Mouse (Mus musculus) bone marrow, adult 2 months (tissue): Measurements from ENCODE around the gene Ackr3.

ENCODE experiments used
- CTCF ChIP-seq: fragments of 200-500 bp; IDR thresholded peaks from 2 replicates; pipeline ENCODE4 v1.5.1; 2011; ENCODE audit warnings: low read length, control low read depth; ENCODE audit not compliant: control insufficient read depth, insufficient read depth
- POLR2A ChIP-seq: fragments of 200-500 bp; IDR thresholded peaks from 2 replicates; pipeline ENCODE4 v1.6.1; 2011; ENCODE audit warnings: low read depth, mild to moderate bottlenecking, control low read depth, low read length, borderline replicate concordance; ENCODE audit not compliant: control insufficient read depth

- TF ChIP-seq CTCF = no peak
- no peak for TF ChIP-seq POLR2A
Observed at GRCm38 (mm10) chr1:90207739-90208502, 4.1 kb downstream of the Ackr3 start.
